Mouse (Mus musculus) forebrain, embryonic 12.5 days (tissue): ENCODE measurements around the gene Tada2b. TPM values are rescaled to one million over a fixed set of nuclear protein-coding genes. Genes with fewer than 3 reads are reported as not detected.

ENCODE experiments used
- ATAC-seq: fragments of 200-750 bp; cut with Nextera tagmentation; 2 replicates; pipeline ENCODE4 v1.8.0; 2017; ENCODE audit warnings: moderate TSS enrichment; ENCODE audit not compliant: low FRiP score
- H3K27ac ChIP-seq: fragments of 300-500 bp; sonication (generic); 2 replicates; pipeline ENCODE4 v1.5.1; 2016; ENCODE audit warnings: mild to moderate bottlenecking
- H3K27me3 ChIP-seq: fragments of 300-500 bp; sonication (generic); 2 replicates; pipeline ENCODE4 v1.6.1; 2016; ENCODE audit warnings: mild to moderate bottlenecking
- H3K36me3 ChIP-seq: fragments of 300-500 bp; sonication (generic); replicated peaks from 2 replicates; pipeline ENCODE4 v1.6.1; 2016; ENCODE audit warnings: mild to moderate bottlenecking
- H3K4me1 ChIP-seq: fragments of 300-500 bp; sonication (generic); 2 replicates; pipeline ENCODE4 v1.6.1; 2016
- H3K4me2 ChIP-seq: fragments of 300-500 bp; sonication (generic); 2 replicates; pipeline ENCODE4 v1.6.1; 2016; ENCODE audit warnings: mild to moderate bottlenecking, moderate library complexity
- H3K4me3 ChIP-seq: fragments of 300-500 bp; sonication (generic); replicated peaks from 2 replicates; pipeline ENCODE4 v1.5.1; 2016; ENCODE audit warnings: mild to moderate bottlenecking
- H3K9ac ChIP-seq: fragments of 300-500 bp; sonication (generic); 2 replicates; pipeline ENCODE4 v1.6.1; 2016; ENCODE audit warnings: mild to moderate bottlenecking
- H3K9me3 ChIP-seq: fragments of 300-500 bp; sonication (generic); 2 replicates; pipeline ENCODE4 v1.6.1; 2016
- WGBS: fragments of 180-500 bp; shearing (Covaris S2); methylation state at CpG from one replicate; pipeline ENCODE4 v1.1.7; 2016; 5-methylcytosine and 5-hydroxymethylcytosine counted together
- polyA plus RNA-seq: library from polyadenylated mRNA; unstranded; fragments of >200 nt; fragmentation: Nextera tagmentation; extraction: Ambion mirVana; gene quantifications from 2 replicates; pipeline ENCODE4 v1.2.1, GENCODE M21; 2016

Gene Tada2b
- polyA plus RNA-seq, 1 experiment from 2014 or later, result 3.2 TPM

GRCm38 (mm10) chr5:36458926-36459325 is 25.2 kb downstream of the Tada2b start:
- no peak overlapping the region for H3K4me3 ChIP-seq
- H3K27ac ChIP-seq, result no peak overlapping the region
- H3K4me2 ChIP-seq, result no peak overlapping the region
- no peak for ATAC-seq
- peaks cover 10% of the 10 kb centered on the region for H3K4me1 ChIP-seq
- no peak overlapping the region for H3K9ac ChIP-seq
- H3K27me3 ChIP-seq, result peaks cover 43% of the 10 kb centered on the region
- H3K36me3 ChIP-seq, result no peaks in the 10 kb centered on the region
- 24% methylated on average over 4 of the region's 4 CpGs for WGBS
- H3K9me3 ChIP-seq, result no peaks in the 10 kb centered on the region

- Histone ChIP-seq H3K9ac (no peak overlapping the region), H3K4me2 (no peak overlapping the region), H3K36me3 (no peaks in the 10 kb centered on the region), H3K4me1 (no peaks in the 10 kb centered on the region), H3K4me3 (no peak overlapping the region), H3K27ac (no peak overlapping the region), H3K9me3 (no peaks in the 10 kb centered on the region), H3K27me3 (peaks cover 43% of the 10 kb centered on the region)
- no peak for ATAC-seq
- whole genome bisulfite sequencing, result 87% methylated on average over 4 of the region's 4 CpGs
These were observed 26.4 kb downstream of the Tada2b start for GRCm38 (mm10) chr5:36457706-36458105.

DNA sequence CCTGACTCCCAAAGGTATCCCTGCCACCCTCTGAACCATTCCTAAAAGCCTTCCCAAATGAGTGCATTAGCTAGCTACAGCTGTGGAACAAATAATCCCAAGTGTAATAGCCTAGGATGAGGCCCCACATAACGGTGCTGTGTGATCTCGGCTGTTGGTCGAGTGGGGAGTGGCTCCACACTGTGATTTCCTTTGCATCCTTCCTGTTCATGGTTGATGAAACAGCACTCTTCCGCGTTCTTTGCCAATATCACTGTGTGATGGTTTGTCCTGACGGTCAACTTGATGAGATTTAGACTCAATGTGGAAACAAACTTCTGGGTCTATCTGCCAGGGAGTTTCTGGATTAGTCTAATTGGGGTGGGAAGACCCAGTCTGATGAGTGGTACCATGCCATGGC is 31.3 kb downstream of the Tada2b start:
- H3K36me3 ChIP-seq, result no peaks in the 10 kb centered on the region
- no peak for ATAC-seq
- no peaks in the 10 kb centered on the region for H3K9me3 ChIP-seq

DNA sequence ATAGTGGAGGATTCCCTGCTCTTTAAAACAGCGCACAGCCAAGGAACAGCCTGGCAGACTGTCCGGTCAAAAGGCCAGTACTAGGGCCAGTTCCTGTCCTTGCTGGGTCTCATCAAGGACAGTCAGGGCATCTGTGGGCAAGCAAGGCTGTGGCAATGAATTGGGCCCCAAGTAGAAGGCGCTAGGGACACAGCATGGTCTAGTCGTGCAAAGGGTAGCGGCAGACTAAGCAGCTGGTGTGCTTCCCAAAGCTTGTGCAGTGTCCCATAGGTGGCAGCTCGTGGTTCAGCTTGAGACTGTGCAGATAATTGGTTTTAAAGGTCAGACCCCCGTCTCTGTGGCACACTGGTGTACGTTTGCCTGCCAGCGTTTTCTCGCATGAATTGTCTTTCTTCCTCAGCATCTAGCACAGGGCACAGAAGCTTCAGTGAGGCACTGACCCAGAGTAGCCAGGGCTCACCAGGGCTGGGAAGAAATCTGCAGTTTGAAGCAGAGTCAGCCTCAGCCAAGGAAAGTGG is 32.2 kb downstream of the Tada2b start:
- H3K36me3 ChIP-seq, result no peaks in the 10 kb centered on the region
- no peak overlapping the region for H3K4me2 ChIP-seq
- H3K9me3 ChIP-seq, result no peaks in the 10 kb centered on the region
- H3K4me3 ChIP-seq, result no peak overlapping the region
- H3K4me1 ChIP-seq, result no peaks in the 10 kb centered on the region; the same call in 1 of the 2 replicates
- peaks cover 11% of the 10 kb centered on the region; the same call in 1 of the 2 replicates for H3K27me3 ChIP-seq
- 64% methylated on average over 10 of the region's 10 CpGs for WGBS
- no peak for ATAC-seq
- no peak overlapping the region for H3K27ac ChIP-seq
- no peak overlapping the region for H3K9ac ChIP-seq

More for the DNA sequence above, 31.3 kb downstream of the Tada2b start:
- Histone ChIP-seq H3K9ac (no peak overlapping the region), H3K4me2 (no peak overlapping the region), H3K27ac (no peak overlapping the region), H3K27me3 (peaks cover 17% of the 10 kb centered on the region), H3K4me1 (no peaks in the 10 kb centered on the region; the same call in 1 of the 2 replicates), H3K4me3 (no peak overlapping the region)
- WGBS, result 86% methylated on average over 6 of the region's 6 CpGs

DNA sequence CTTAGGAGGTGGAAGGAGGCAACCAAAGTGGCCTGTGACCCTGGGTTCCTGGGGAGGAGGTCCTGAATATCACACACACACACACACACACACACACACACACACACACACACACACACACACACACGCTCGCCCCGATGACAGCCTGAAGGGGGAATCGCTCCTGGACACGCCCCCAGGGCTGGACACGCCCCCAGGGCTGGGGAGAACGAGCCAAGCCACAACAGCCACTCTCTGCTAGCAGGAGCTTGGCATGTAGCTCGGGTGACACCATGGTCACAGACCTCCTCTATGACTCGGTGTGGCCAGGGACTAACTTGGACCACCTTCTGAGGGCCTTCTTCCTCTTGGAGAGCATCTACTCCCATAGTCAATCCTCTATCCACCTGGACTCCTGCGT is 33.0 kb downstream of the Tada2b start:
- Histone ChIP-seq H3K27me3 (peaks cover 10% of the 10 kb centered on the region; the same call in 1 of the 2 replicates), H3K27ac (no peak overlapping the region), H3K9ac (no peak overlapping the region), H3K4me2 (no peak overlapping the region), H3K4me3 (no peak overlapping the region), H3K36me3 (no peaks in the 10 kb centered on the region), H3K9me3 (no peaks in the 10 kb centered on the region), H3K4me1 (no peaks in the 10 kb centered on the region; the same call in 1 of the 2 replicates)
- no peak for ATAC-seq
- 34% methylated on average over 6 of the region's 10 CpGs for WGBS

DNA sequence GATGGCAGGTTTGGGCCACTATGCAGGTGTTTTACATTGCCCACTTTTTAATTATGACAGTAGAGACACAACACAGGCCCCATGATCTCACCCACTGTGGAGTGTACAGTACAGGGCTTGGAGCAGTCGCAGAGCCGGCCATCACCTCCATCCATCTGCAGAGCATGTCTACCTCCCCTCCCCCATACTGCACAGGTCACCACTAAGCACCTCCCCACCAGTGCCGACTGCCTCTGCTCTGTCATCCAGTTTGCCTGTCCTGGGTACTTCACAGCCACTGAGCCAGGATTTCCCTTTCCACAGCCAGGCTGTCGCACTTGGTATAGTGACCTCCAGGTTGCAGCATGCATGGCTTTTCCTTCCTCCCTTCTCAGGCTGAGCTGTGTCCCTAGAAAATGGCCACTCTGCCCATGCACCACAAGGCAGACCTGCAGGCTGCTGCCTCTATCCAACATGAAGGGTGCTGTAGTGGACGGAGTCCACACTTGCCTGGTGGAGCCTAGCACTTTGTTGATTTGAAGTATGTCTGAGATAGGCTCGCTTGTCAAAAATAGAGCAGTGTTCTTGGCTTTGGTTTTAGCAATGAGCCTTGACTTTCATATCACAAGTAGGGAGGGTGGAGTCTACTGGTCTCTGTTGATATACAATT is 34.3 kb downstream of the Tada2b start:
- WGBS, result 82% methylated on average over 6 of the region's 6 CpGs
- H3K27me3 ChIP-seq, result 0 out of 2 replicates have a peak, but pooled peaks cover 7% of the 10 kb centered on the region
- H3K9ac ChIP-seq, result no peak overlapping the region
- H3K4me1 ChIP-seq, result no peaks in the 10 kb centered on the region; the same call in 1 of the 2 replicates
- no peak overlapping the region for H3K4me3 ChIP-seq
- no peak overlapping the region for H3K27ac ChIP-seq
- no peak overlapping the region for H3K4me2 ChIP-seq
- H3K36me3 ChIP-seq, result no peaks in the 10 kb centered on the region
- ATAC-seq, result no peak
- no peaks in the 10 kb centered on the region for H3K9me3 ChIP-seq

GRCm38 (mm10) chr5:36447872-36448271 is 36.2 kb downstream of the Tada2b start:
- Histone ChIP-seq H3K4me2 (no peak overlapping the region), H3K9me3 (no peaks in the 10 kb centered on the region), H3K36me3 (no peaks in the 10 kb centered on the region), H3K27ac (no peak overlapping the region), H3K9ac (no peak overlapping the region), H3K27me3 (peaks cover 9% of the 10 kb centered on the region; the same call in 1 of the 2 replicates), H3K4me3 (no peak overlapping the region), H3K4me1 (no peaks in the 10 kb centered on the region; the same call in 1 of the 2 replicates)
- 96% methylated on average over 12 of the region's 12 CpGs for WGBS
- no peak for ATAC-seq

GRCm38 (mm10) chr5:36446166-36446890 is 37.8 kb downstream of the Tada2b start:
- Histone ChIP-seq H3K4me1 (no peaks in the 10 kb centered on the region), H3K9ac (no peak overlapping the region), H3K4me3 (no peak overlapping the region), H3K27ac (no peak overlapping the region), H3K4me2 (no peak overlapping the region), H3K36me3 (no peaks in the 10 kb centered on the region), H3K27me3 (peaks cover 7% of the 10 kb centered on the region; the same call in 1 of the 2 replicates), H3K9me3 (no peaks in the 10 kb centered on the region)
- ATAC-seq, result no peak
- 45% methylated on average over 9 of the region's 9 CpGs for WGBS

DNA sequence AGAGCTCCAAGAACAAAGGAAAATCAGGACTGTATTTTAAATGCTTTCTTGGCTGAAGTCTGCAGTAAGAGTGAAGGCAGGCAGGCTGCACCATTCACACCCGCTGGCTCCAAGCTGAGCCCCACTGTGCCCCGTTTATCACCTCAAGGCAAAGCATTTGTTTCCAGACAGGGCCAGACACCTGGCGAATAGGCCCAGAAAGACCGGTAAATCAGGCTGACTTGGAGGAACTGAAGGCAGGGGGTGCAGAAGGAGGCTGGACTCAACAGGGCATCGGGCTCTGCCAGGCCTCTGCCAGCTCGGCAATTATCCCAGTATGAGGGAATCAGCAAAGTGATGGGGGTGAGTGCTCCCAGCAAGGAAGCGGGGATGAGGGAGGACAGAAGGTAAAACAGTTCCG is 39.1 kb downstream of the Tada2b start:
- no peak overlapping the region for H3K9ac ChIP-seq
- H3K4me3 ChIP-seq, result no peak overlapping the region
- no peak overlapping the region for H3K4me2 ChIP-seq
- no peak for ATAC-seq
- peaks cover 7% of the 10 kb centered on the region; the same call in 1 of the 2 replicates for H3K27me3 ChIP-seq
- no peaks in the 10 kb centered on the region for H3K9me3 ChIP-seq
- H3K36me3 ChIP-seq, result no peaks in the 10 kb centered on the region
- no peaks in the 10 kb centered on the region for H3K4me1 ChIP-seq
- H3K27ac ChIP-seq, result no peak overlapping the region
- 33% methylated on average over 8 of the region's 8 CpGs for WGBS

DNA sequence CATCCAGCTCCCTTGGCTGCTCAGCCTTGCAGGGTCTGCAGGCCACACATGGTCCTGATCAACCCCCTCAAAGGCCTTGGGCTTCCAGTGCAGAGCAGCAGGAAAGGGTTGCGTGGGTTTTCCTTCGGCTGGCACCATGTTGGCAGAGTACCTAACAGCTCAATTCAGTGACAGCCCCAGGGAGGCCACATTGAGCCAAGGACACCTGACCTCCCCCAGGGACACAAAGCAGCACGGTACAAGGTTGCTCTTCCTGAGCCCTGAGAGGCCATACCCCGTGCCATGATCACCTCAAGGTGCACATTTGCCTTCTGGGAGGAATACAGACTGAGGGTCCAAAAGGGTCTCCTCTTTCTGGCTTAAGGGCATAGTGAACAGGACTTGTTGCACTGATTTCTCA is 39.5 kb downstream of the Tada2b start:
- no peak overlapping the region for H3K27ac ChIP-seq
- H3K9ac ChIP-seq, result no peak overlapping the region
- H3K4me2 ChIP-seq, result no peak overlapping the region
- no peaks in the 10 kb centered on the region for H3K9me3 ChIP-seq
- H3K27me3 ChIP-seq, result peaks cover 7% of the 10 kb centered on the region; the same call in 1 of the 2 replicates
- no peaks in the 10 kb centered on the region for H3K36me3 ChIP-seq
- no peak overlapping the region for H3K4me3 ChIP-seq
- WGBS, result 65% methylated on average over 4 of the region's 4 CpGs
- H3K4me1 ChIP-seq, result no peaks in the 10 kb centered on the region
- no peak for ATAC-seq

GRCm38 (mm10) chr5:36440741-36441140 is 43.3 kb downstream of the Tada2b start:
- no peak overlapping the region for H3K27ac ChIP-seq
- no peaks in the 10 kb centered on the region for H3K9me3 ChIP-seq
- no peak overlapping the region for H3K9ac ChIP-seq
- H3K4me3 ChIP-seq, result no peak overlapping the region
- no peaks in the 10 kb centered on the region for H3K4me1 ChIP-seq
- H3K27me3 ChIP-seq, result peaks cover 7% of the 10 kb centered on the region; the same call in 1 of the 2 replicates
- ATAC-seq, result no peak
- WGBS, result 79% methylated on average over 3 of the region's 3 CpGs
- no peaks in the 10 kb centered on the region for H3K36me3 ChIP-seq
- no peak overlapping the region for H3K4me2 ChIP-seq

- no peaks in the 10 kb centered on the region for H3K27me3 ChIP-seq
- no peak overlapping the region for H3K4me3 ChIP-seq
- H3K27ac ChIP-seq, result no peak overlapping the region
- no peaks in the 10 kb centered on the region for H3K9me3 ChIP-seq
- H3K9ac ChIP-seq, result no peak overlapping the region
- H3K4me1 ChIP-seq, result peaks cover 10% of the 10 kb centered on the region
- H3K4me2 ChIP-seq, result no peak overlapping the region
- 73% methylated on average over 4 of the region's 4 CpGs for WGBS
- no peak for ATAC-seq
- no peaks in the 10 kb centered on the region for H3K36me3 ChIP-seq
These were observed 47.2 kb downstream of the Tada2b start for GRCm38 (mm10) chr5:36436858-36437257.
